Mouse (Mus musculus) frontal cortex, postnatal 25 days (tissue): ENCODE measurements around the gene Tmem199.
"Not testable (repeated sequence)": the region's sequence is repeated elsewhere in the genome, so short reads cannot be mapped to it uniquely, and the experiment has no call there.

Experiments used
- DNase-seq, 2 experiments: peaks; one replicate each; pipeline ENCODE4 v3.0.0; 2022; ENCODE audit warnings: low spot score in 2 of 2

Gene Tmem199

GRCm38 (mm10) chr11:78512025-78512957 is at the start of gene Tmem199, which contains the start of gene Poldip2:
TSS of gene Tmem199 (minus strand) at chr11:78512172.
TSS of gene Poldip2 (plus strand) at chr11:78512193.
- peak; percentile 65 to 76 for DNase-seq

GRCm38 (mm10) chr11:78560447-78560846 is 48.5 kb upstream of the Tmem199 start:
- peak; percentile 42 to 64 for DNase-seq

GRCm38 (mm10) chr11:78557241-78557640 is 45.3 kb upstream of the Tmem199 start:
- DNase-seq = no peak

- no peak for DNase-seq
Observed at GRCm38 (mm10) chr11:78556070-78556469, 44.1 kb upstream of the Tmem199 start.

GRCm38 (mm10) chr11:78555623-78556022 is 43.7 kb upstream of the Tmem199 start:
- no peak for DNase-seq

GRCm38 (mm10) chr11:78551059-78551398 is 39.1 kb upstream of the Tmem199 start:
- DNase-seq = no peak

GRCm38 (mm10) chr11:78550168-78551058 is 38.4 kb upstream of the Tmem199 start, which contains the start of gene Tmem97:
TSS of gene Tmem97 (minus strand) at chr11:78550777.
- DNase-seq = peak; percentile 85 to 94

GRCm38 (mm10) chr11:78549491-78549987 is 37.6 kb upstream of the Tmem199 start:
- DNase-seq = no peak

GRCm38 (mm10) chr11:78547718-78548460 is 35.9 kb upstream of the Tmem199 start:
- no peak for DNase-seq

GRCm38 (mm10) chr11:78545181-78545580 is 33.2 kb upstream of the Tmem199 start:
- no peak for DNase-seq

- no peak for DNase-seq
Observed at GRCm38 (mm10) chr11:78544449-78545111, 32.6 kb upstream of the Tmem199 start.

GRCm38 (mm10) chr11:78540358-78540757 is 28.4 kb upstream of the Tmem199 start:
- DNase-seq = no peak

GRCm38 (mm10) chr11:78536690-78537084 is 24.7 kb upstream of the Tmem199 start:
- DNase-seq = no peak

GRCm38 (mm10) chr11:78536080-78536689 is 24.2 kb upstream of the Tmem199 start, which contains the start of the genes Tnfaip1 and Ift20:
TSS of gene Tnfaip1 (minus strand) at chr11:78536332.
TSS of gene Ift20 (plus strand) at chr11:78536361.
- peak; percentile 92 to 93 for DNase-seq

GRCm38 (mm10) chr11:78535376-78536079 is 23.6 kb upstream of the Tmem199 start:
- DNase-seq = no peak

- DNase-seq = no peak
Observed at GRCm38 (mm10) chr11:78534516-78534915, 22.5 kb upstream of the Tmem199 start.

- DNase-seq = not testable (repeated sequence)
Observed at GRCm38 (mm10) chr11:78531515-78531914, 19.5 kb upstream of the Tmem199 start.

GRCm38 (mm10) chr11:78531046-78531445 is 19.1 kb upstream of the Tmem199 start:
- no peak for DNase-seq

GRCm38 (mm10) chr11:78530001-78530400 is 18.0 kb upstream of the Tmem199 start:
- DNase-seq = no peak

- DNase-seq = no peak
Observed at GRCm38 (mm10) chr11:78528714-78529113, 16.7 kb upstream of the Tmem199 start.
